ENCODE assay signal across 20 mouse cellular contexts in genomic region chr7:115477763-115478162, GRCm38 (mm10).
"Had no signal": no experiment of that assay in that cellular context is flagged by ENCODE, and none has a peak within 500 bp of the region (broad histone marks: within the 10 kb centered on the region; RNA-seq: fewer than 3 reads in every experiment).

No protein-coding gene starts in this region.

- H3K4me3 ChIP-seq: limb, embryonic 10.5 days; limb, embryonic 13.5 days; liver, embryonic 12.5 days; liver, embryonic 15.5 days; lung, embryonic 15.5 days; megakaryocyte, embryonic 14.5 days; midbrain, embryonic 10.5 days; stomach, embryonic 15.5 days had no signal

- H3K27ac ChIP-seq: limb, embryonic 10.5 days; limb, embryonic 13.5 days; liver, embryonic 12.5 days; liver, embryonic 15.5 days; lung, embryonic 15.5 days; midbrain, embryonic 10.5 days; stomach, embryonic 15.5 days had no signal

- DNase-seq: kidney, adult 9 months; kidney, postnatal 14 days; kidney, postnatal 4 days; liver; lung, adult 18-20 months; lung, postnatal 10 days; lung, postnatal 36 days; midbrain, embryonic 14.5 days; right cerebral cortex, postnatal 14 days; right cerebral cortex, postnatal 4 days; spleen, adult 18-20 months; thymus, postnatal 25 days had no signal

- H3K36me3 ChIP-seq: limb, embryonic 13.5 days; lung, embryonic 15.5 days; midbrain, embryonic 10.5 days; stomach, embryonic 15.5 days had no signal

- H3K4me2 ChIP-seq: limb, embryonic 13.5 days; liver, embryonic 12.5 days; liver, embryonic 15.5 days; lung, embryonic 15.5 days; stomach, embryonic 15.5 days had no signal

- H3K9ac ChIP-seq: limb, embryonic 13.5 days; liver, embryonic 12.5 days; liver, embryonic 15.5 days; lung, embryonic 15.5 days; stomach, embryonic 15.5 days had no signal

- H3K9me3 ChIP-seq: limb, embryonic 10.5 days; limb, embryonic 13.5 days; liver, embryonic 12.5 days; liver, embryonic 15.5 days; lung, embryonic 15.5 days; megakaryocyte, embryonic 14.5 days; midbrain, embryonic 10.5 days; stomach, embryonic 15.5 days had no signal

- H3K4me1 ChIP-seq: liver, embryonic 12.5 days; liver, embryonic 15.5 days; megakaryocyte, embryonic 14.5 days; midbrain, embryonic 10.5 days; stomach, embryonic 15.5 days had no signal

- H3K27me3 ChIP-seq: liver, embryonic 12.5 days; liver, embryonic 15.5 days; lung, embryonic 15.5 days; megakaryocyte, embryonic 14.5 days; stomach, embryonic 15.5 days had no signal

- ATAC-seq: liver, embryonic 12.5 days had no signal
